Mouse (Mus musculus) heart, postnatal 4 days (tissue): ENCODE results near the gene Rbbp7. TPM values are rescaled to one million over a fixed set of nuclear protein-coding genes. Genes with fewer than 3 reads are reported as not detected.

Experiments used
- total RNA-seq, 2 experiments: library from RNA; stranded (reverse); gene quantifications; 2 replicates each; pipeline ENCODE4 v1.2.3; 2021

Rbbp7 gene
- total RNA-seq, 2 experiments from 2014 or later = 246 to 256 TPM

Other genes with a start within 250 kb of the Rbbp7 start
- gene Reps2, start 116.8 kb upstream of the Rbbp7 start, total RNA-seq = 1 to 10 TPM in 1 of 2 experiments, under 1 TPM in 1; 0.52 to 1.5 TPM
- gene Txlng, start 69.1 kb downstream of the Rbbp7 start, total RNA-seq = 1 to 10 TPM; 9.0 TPM
- 10 to 100 TPM; 34.6 to 34.8 TPM for gene Syap1, start 128.0 kb downstream of the Rbbp7 start, total RNA-seq
- gene Ctps2, start 140.8 kb downstream of the Rbbp7 start, total RNA-seq = 10 to 100 TPM; 32.6 to 35.6 TPM
- not detected for gene S100g, start 204.2 kb downstream of the Rbbp7 start, total RNA-seq